Mouse (Mus musculus): Measurements from ENCODE around the gene Polr3h. TPM values are rescaled to one million over a fixed set of nuclear protein-coding genes. Genes with fewer than 3 reads are reported as not detected.

Gene Polr3h
- total RNA-seq, 2 experiments from 2014 or later, result 47.4 to 50.7 TPM

- DNase-seq (ENCODE audit: low spot score in 2 of 2), result no peak
Measured at GRCm38 (mm10) chr15:81949476-81950131, 23.6 kb upstream of the Polr3h start.

DNA sequence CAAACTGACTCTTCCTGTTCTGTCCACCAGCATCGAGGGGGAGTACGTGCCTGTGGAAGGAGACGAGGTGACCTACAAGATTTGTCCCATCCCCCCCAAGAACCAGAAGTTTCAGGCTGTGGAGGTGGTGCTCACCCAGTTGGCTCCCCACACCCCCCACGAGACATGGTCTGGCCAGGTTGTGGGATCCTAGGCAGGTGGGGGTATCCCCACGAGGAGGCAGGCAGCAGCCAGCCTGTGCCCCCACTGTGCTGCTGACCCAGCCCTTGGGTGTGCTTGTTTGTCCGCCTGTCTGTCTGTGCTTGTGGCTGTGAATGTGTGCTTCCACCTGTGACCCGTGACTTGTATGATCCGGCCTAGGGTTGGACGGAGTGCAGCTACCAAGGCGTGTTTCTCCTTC lies 23.0 kb upstream of the Polr3h start:
- no peak for DNase-seq (ENCODE audit: low spot score in 2 of 2)

DNA sequence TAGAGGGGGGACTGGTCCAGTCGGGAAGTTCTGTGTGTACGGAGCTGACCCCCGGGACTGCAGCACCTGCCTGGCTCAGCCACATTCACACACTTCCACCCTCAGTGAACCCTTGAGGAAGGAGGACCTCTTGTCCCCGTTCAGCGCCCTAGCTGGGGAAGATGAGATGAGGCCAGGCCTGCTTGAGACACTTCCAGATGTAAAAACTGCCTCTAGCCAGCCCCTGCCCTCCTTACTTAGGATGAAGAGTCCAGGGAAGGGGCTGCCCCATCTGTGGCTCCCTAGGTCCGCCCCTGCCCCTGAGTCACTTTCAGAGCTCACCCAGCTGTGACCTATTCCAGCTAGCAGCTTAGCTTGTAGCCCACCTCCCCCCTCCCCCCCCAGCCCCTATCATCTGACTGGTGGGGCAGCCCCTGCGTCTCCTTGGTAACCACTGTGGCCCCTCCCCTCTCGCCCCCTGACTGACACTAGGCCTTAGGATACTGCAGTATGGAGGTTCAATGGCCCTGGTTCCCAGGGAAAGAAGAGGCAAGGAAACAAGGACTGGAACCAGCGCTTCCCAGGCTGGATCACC lies 17.2 kb upstream of the Polr3h start:
- no peak for DNase-seq (ENCODE audit: low spot score in 2 of 2)

DNA sequence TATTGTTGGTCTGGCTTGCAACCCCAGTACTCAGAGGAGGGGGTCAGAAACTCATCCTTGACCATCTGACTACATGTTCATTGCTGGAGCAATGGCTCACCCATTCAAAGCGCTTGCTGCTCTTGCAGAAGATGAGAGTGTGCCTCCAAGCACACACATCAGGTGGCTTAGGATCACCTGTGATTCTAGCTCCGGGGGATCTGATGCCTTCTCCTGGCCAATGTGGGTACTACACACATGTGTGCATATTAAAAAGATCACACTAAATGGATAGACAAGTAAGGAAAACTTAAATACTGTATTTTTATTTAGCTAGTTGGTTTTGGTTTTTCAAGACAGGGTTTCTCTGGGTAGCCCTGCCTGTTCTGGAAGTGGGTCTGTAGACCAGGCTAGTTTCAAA lies 15.0 kb upstream of the Polr3h start:
- DNase-seq (ENCODE audit: low spot score in 2 of 2), result no peak

DNA sequence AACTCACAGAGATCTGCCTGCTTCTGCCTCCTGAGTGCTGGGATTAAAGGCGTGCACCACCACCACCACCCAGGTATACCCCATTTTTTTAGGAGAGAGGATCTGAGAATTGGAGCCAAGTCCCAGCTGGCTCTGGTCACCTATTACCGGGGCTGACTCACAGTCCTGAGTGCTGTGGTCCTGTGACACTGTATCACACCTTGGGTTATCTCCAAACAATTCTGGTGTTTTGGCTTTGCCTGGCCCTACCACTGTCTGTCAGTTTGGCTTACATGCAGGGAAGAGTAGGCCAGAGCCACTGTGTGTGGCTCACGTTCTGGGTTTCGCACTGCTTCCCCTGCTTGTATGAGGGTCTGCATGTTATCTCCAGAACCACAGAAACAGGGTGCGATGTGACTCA lies 14.2 kb upstream of the Polr3h start:
- DNase-seq (ENCODE audit: low spot score in 2 of 2), result no peak

DNA sequence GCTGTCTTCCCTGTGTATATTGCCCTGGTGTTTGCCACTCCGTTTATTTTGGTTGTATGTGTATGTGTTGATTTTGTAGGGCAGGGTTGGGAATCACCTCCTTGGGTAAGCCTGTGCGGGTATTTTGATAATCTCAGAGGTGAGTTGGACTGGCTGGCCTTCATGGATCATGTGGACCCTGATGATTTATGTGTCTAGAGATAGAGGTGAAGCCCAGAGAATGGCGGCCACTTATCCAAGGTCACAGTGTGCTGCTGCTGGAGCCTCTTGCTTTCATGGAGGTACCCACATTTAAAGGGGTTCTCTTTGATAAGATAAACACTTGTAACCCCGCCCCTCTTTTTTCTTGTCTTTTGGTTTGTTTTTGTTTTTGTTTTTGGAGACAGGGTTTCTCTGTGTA lies 13.7 kb upstream of the Polr3h start:
- no peak for DNase-seq (ENCODE audit: low spot score in 2 of 2)

GRCm38 (mm10) chr15:81939157-81939715 lies 13.2 kb upstream of the Polr3h start:
- no peak for DNase-seq (ENCODE audit: low spot score in 2 of 2)

DNA sequence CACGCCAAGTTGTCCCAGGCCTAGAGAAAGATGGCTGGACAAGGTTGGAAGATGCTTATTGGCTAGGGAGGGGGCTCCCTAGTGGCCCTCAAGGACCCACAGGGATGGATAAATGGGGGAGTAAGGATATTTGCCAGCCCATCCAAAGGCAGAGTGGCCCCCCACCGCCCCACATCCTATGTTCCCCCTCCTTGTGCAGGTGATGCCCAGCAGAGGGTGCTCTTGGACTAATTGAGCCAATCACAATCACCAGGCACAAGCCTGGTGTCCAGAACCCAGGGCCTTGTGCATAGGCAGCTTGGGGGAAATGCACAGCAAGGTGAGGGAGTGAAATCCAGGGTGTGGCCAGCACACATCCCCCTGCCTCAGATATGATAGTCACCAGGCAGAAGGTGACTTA lies 12.2 kb upstream of the Polr3h start:
- DNase-seq (ENCODE audit: low spot score in 2 of 2), result peak in 1 of 2 experiments; percentile 52

DNA sequence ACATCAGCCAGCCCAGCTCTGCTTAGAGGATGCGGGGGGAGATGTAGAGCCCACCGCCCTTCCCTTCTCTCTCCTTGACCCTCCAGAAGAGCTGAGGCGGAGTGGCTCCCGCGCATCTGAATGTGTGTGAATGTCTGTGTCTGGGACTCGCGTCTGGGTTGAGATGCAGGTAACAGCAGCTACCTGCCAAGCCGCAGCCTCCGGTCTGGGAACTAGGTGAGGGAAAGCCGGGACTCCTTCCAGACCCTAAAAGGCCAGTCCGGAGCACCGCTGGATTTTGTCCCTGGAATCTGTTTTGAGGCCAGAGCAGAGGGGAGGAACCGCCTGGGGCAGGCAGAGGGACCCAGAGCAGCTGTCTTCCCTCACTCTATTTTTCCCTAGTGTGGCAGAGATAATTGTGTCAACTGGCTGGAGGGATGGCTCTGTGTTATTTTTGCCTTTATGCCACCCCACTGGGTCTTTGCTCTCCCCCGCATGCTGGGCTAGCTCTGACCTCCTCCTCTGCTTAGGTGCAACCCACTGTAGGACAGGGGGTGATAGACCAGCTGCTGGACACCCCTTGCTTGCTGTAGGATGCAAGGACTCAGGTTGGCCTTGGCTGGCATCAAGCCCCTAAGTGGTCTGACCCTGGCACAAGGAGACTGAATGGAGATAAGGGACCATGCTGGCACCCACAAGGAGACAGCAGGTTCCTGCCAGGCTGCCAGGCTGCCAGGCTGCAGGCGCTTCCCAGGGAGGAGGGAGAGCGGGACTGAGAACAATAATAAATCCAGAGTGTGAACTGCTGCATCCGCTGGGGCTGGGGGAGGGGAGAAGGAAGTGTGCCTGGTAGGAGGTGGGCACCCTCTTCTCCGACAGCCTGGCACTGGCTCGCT lies 11.3 kb upstream of the Polr3h start:
- peak; percentile 53 to 68 for DNase-seq (ENCODE audit: low spot score in 2 of 2)

GRCm38 (mm10) chr15:81936679-81937078 lies 10.6 kb upstream of the Polr3h start, which contains the start of gene Csdc2:
Gene Csdc2, plus strand, starts transcription at chr15:81936759.
- peak; percentile 48 to 59 for DNase-seq (ENCODE audit: low spot score in 2 of 2)

GRCm38 (mm10) chr15:81935869-81936637 lies 10.0 kb upstream of the Polr3h start:
- no peak for DNase-seq (ENCODE audit: low spot score in 2 of 2)

GRCm38 (mm10) chr15:81933986-81934385 lies 7.9 kb upstream of the Polr3h start:
- DNase-seq (ENCODE audit: low spot score in 2 of 2), result no peak

GRCm38 (mm10) chr15:81932951-81933470 lies 7.0 kb upstream of the Polr3h start:
- DNase-seq (ENCODE audit: low spot score in 2 of 2), result peak; percentile 69 to 80

- no peak for DNase-seq (ENCODE audit: low spot score in 2 of 2)
Measured at GRCm38 (mm10) chr15:81928277-81928676, 2.2 kb upstream of the Polr3h start.

GRCm38 (mm10) chr15:81927741-81928140 lies 1.7 kb upstream of the Polr3h start:
- DNase-seq (ENCODE audit: low spot score in 2 of 2), result no peak

GRCm38 (mm10) chr15:81926446-81926822 lies 394 bp upstream of the Polr3h start:
- no peak for DNase-seq (ENCODE audit: low spot score in 2 of 2)

GRCm38 (mm10) chr15:81924933-81925332 lies 1.1 kb downstream of the Polr3h start:
- DNase-seq (ENCODE audit: low spot score in 2 of 2), result no peak

DNA sequence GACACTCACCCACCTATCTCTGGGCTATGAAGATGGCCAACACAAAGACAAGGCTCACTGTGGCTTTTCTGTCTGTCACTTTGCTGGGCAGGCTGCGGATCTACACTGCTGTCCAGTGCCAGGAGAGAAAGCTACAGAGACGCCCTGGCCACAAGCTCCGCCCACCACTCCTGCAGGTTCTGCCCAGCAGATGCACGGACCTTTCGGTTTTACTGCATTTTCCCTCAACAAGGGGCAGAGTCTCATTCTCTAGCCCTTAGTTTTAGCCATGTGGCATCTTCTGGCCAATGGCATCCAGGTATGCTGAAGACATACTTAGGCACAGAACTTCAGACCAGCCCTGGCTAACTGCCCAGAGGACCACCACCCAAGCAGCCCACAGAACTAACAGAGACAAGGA lies 4.8 kb downstream of the Polr3h start:
- no peak for DNase-seq (ENCODE audit: low spot score in 2 of 2)

GRCm38 (mm10) chr15:81920546-81921217 lies 5.4 kb downstream of the Polr3h start:
- peak in 1 of 2 experiments; percentile 60 for DNase-seq (ENCODE audit: low spot score in 2 of 2)

DNA sequence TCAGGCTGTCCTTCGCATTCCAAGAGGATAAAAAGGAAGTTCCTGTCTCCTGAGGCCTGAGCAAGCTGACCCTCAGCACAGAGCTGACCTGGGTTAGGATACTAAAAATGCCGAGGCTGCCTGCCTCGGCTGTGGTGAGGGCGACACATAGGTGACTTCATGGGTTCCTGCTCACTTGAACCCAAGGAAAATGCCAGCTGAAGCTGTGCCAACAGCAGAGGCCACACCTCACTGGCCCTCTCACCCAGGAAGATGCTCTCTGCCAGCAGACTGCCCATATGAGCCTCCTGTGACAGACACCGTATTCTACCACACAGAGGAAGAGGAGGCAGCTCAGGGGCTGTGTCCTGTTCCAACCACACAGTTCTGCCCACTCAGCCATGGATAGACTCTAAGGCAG lies 7.0 kb downstream of the Polr3h start:
- no peak for DNase-seq (ENCODE audit: low spot score in 2 of 2)

Measured in layer of hippocampus, adult 18-20 months (tissue).